Mouse (Mus musculus) hindbrain, postnatal 0 days (tissue): Measurements from ENCODE around the gene Spink4. TPM values are rescaled to one million over a fixed set of nuclear protein-coding genes. Genes with fewer than 3 reads are reported as not detected.

Experiments used
- ATAC-seq: fragments of 200-750 bp; cut with Nextera tagmentation; 2 replicates; pipeline ENCODE4 v1.8.0; 2017; ENCODE audit warnings: mild to moderate bottlenecking, moderate TSS enrichment, moderate library complexity
- DNase-seq: peaks from one replicate; pipeline ENCODE4 v3.0.0-alpha.2; 2015; ENCODE audit warnings: low spot score
- H3K27ac ChIP-seq: fragments of 300-500 bp; sonication (generic); 2 replicates; pipeline ENCODE4 v1.5.1; 2014; ENCODE audit warnings: mild to moderate bottlenecking
- H3K27me3 ChIP-seq: fragments of 300-500 bp; sonication (generic); 2 replicates; pipeline ENCODE4 v1.6.1; 2014; ENCODE audit warnings: low read length, mixed read lengths; ENCODE audit not compliant: insufficient read depth
- H3K36me3 ChIP-seq: fragments of 300-500 bp; sonication (generic); 2 replicates; pipeline ENCODE4 v1.6.1; 2014; ENCODE audit warnings: low read length, mixed read lengths; ENCODE audit not compliant: insufficient read depth
- H3K4me1 ChIP-seq: fragments of 300-500 bp; sonication (generic); 2 replicates; pipeline ENCODE4 v1.6.1; 2014; ENCODE audit warnings: antibody characterized with exemption, low read length, mixed read lengths; ENCODE audit not compliant: insufficient read depth
- H3K4me2 ChIP-seq: fragments of 300-500 bp; sonication (generic); 2 replicates; pipeline ENCODE4 v1.6.1; 2014; ENCODE audit warnings: low read depth, mild to moderate bottlenecking, low read length, moderate library complexity, mixed read lengths
- H3K4me3 ChIP-seq: fragments of 300-500 bp; sonication (generic); 2 replicates; pipeline ENCODE4 v1.5.1; 2014; ENCODE audit warnings: low read length
- H3K9ac ChIP-seq: fragments of 300-500 bp; sonication (generic); replicated peaks from 2 replicates; pipeline ENCODE4 v1.6.1; 2014; ENCODE audit warnings: mild to moderate bottlenecking, low read length, moderate library complexity, mixed read lengths
- H3K9me3 ChIP-seq: fragments of 300-500 bp; sonication (generic); 2 replicates; pipeline ENCODE4 v1.6.1; 2016; ENCODE audit warnings: low read length, mixed read lengths
- CTCF ChIP-seq: IDR thresholded peaks from 2 replicates; pipeline ENCODE4 v1.5.1; 2016; ENCODE audit warnings: antibody characterized with exemption, control low read depth, low read depth
- WGBS: fragments of 180-500 bp; shearing (Covaris S2); extraction: QIAGEN DNeasy Blood & Tissue Kit; methylation state at CpG from one replicate; pipeline ENCODE4 v1.1.7; 2014; 5-methylcytosine and 5-hydroxymethylcytosine counted together
- polyA plus RNA-seq: library from polyadenylated mRNA; unstranded; fragments of >200 nt; fragmentation: Nextera tagmentation; extraction: Ambion mirVana; gene quantifications from 2 replicates; pipeline ENCODE4 v1.2.1, GENCODE M21; 2015
- total RNA-seq: library from RNA; depleted of rRNA; stranded (reverse); fragments of >200 nt; gene quantifications from 2 replicates; pipeline ENCODE4 v1.2.3, GENCODE M21; 2014; rRNA removed

Spink4 gene
- not detected in 2 replicates for total RNA-seq
- not detected in 2 replicates for polyA plus RNA-seq

GRCm38 (mm10) chr4:40919785-40920184 lies at the start of gene Spink4:
Gene Spink4, plus strand, starts transcription at chr4:40920052.
- no peak within 1 kb of the TSS for H3K4me2 ChIP-seq
- no peak for DNase-seq
- H3K36me3 ChIP-seq: no peaks in the 10 kb centered on the region
- no peaks in the 10 kb centered on the region for H3K4me1 ChIP-seq
- H3K27ac ChIP-seq: no peak within 1 kb of the TSS
- H3K9me3 ChIP-seq: no peaks in the 10 kb centered on the region
- H3K4me3 ChIP-seq: no peak within 1 kb of the TSS
- no peaks in the 10 kb centered on the region for H3K27me3 ChIP-seq
- no peak for ATAC-seq
- 59% methylated on average over 3 of the region's 3 CpGs for WGBS
- TF ChIP-seq CTCF: no peak
- H3K9ac ChIP-seq: no peak within 1 kb of the TSS

DNA sequence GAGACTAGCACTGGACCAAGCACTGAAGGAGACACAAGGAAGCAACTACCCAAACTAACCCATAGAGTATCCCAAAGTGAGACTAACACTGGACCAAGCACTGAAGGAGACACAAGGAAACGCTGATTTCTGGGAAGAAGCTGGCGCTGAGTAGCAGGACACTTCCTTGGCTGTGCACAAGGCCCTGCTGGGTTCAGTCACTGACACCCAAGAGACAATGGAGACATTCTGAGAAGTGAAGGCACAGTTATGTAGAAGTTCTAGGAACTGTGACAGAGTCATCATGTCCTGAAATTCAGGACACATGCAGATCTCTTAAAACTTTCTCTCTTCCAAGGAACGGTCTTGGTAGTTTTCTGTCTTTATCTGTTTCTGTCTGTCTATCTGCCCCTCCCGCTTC lies 49.6 kb upstream of the Spink4 start:
- no peak overlapping the region for H3K4me3 ChIP-seq
- no peaks in the 10 kb centered on the region for H3K27me3 ChIP-seq
- H3K9me3 ChIP-seq: no peaks in the 10 kb centered on the region
- DNase-seq (no peak), ATAC-seq (no peak)
- no peak overlapping the region for H3K9ac ChIP-seq
- H3K36me3 ChIP-seq: no peaks in the 10 kb centered on the region
- no peak overlapping the region for H3K4me2 ChIP-seq
- no peak for TF ChIP-seq CTCF
- H3K27ac ChIP-seq: no peak overlapping the region
- WGBS: 91% methylated on average over 4 of the region's 4 CpGs
- H3K4me1 ChIP-seq: peaks cover 15% of the 10 kb centered on the region; the same call in 1 of the 2 replicates

GRCm38 (mm10) chr4:40872129-40872528 lies 47.7 kb upstream of the Spink4 start:
- ATAC-seq (no peak), DNase-seq (no peak)
- Histone ChIP-seq H3K36me3 (no peaks in the 10 kb centered on the region), H3K27ac (no peak overlapping the region), H3K4me1 (peaks cover 20% of the 10 kb centered on the region), H3K4me3 (no peak overlapping the region), H3K27me3 (no peaks in the 10 kb centered on the region), H3K9me3 (no peaks in the 10 kb centered on the region), H3K4me2 (no peak overlapping the region), H3K9ac (no peak overlapping the region)
- 92% methylated on average over 3 of the region's 3 CpGs for WGBS
- TF ChIP-seq CTCF: no peak

- H3K4me3 ChIP-seq: no peak overlapping the region
- no peak for ATAC-seq
- no peaks in the 10 kb centered on the region for H3K27me3 ChIP-seq
- no peaks in the 10 kb centered on the region for H3K36me3 ChIP-seq
- TF ChIP-seq CTCF: no peak
- H3K4me2 ChIP-seq: no peak overlapping the region
- peaks cover 25% of the 10 kb centered on the region for H3K4me1 ChIP-seq
- 60% methylated on average over 2 of the region's 2 CpGs for WGBS
- peak overlapping the region; percentile 48 for H3K27ac ChIP-seq
- no peaks in the 10 kb centered on the region for H3K9me3 ChIP-seq
- no peak overlapping the region for H3K9ac ChIP-seq
- no peak for DNase-seq
Observed at GRCm38 (mm10) chr4:40873320-40873719, 46.5 kb upstream of the Spink4 start.

GRCm38 (mm10) chr4:40874151-40874600 lies 45.7 kb upstream of the Spink4 start:
- 35% methylated on average over 6 of the region's 6 CpGs for WGBS

DNA sequence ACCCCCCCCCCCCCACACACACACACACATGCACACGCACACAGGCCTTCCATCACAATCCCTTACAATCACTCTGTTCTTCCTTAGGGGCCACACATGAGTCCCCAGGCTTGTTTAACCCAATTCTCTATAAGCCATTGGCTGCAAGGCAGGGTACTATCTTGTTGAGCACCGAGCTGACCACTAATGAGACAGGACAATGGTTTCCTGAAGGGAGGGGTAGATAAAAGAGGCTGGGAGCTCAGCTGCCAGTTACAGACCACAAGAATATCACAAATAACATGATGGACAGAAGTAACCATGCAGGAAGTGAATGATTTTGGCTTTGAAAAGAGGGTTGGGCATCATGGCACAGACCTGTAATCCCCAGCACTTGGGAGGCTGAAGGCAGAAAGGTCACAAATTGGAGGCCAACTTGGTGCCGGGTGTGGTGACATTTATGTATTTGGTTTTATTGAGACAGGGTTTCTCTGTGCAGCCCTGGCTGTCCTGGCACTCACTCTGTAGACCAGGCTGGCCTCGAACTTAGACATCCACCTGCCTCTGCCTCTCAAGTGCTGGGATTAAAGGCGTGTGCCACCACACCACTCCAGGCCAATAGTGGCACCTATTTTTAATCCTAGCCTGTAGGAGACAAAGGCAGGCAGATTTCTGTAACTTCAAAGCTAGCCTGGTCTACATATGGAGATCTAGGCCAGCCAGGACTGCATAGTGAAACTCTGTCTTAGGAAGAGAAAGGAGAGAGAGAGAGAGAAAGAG lies 44.9 kb upstream of the Spink4 start:
- Histone ChIP-seq H3K4me1 (peaks cover 23% of the 10 kb centered on the region), H3K4me2 (no peak overlapping the region), H3K36me3 (no peaks in the 10 kb centered on the region), H3K4me3 (no peak overlapping the region), H3K9me3 (no peaks in the 10 kb centered on the region), H3K27me3 (no peaks in the 10 kb centered on the region), H3K27ac (no peak overlapping the region), H3K9ac (no peak overlapping the region)
- no peak for TF ChIP-seq CTCF
- WGBS: 84% methylated on average over 5 of the region's 5 CpGs
- no peak for DNase-seq
- ATAC-seq: no peak

More at GRCm38 (mm10) chr4:40874151-40874600, 45.7 kb upstream of the Spink4 start:
- ATAC-seq (peak; percentile 30; the same call in 1 of the 2 replicates), DNase-seq (peak; percentile 68)
- Histone ChIP-seq H3K4me3 (no peak overlapping the region), H3K9ac (no peak overlapping the region), H3K27ac (peak overlapping the region; percentile 48), H3K36me3 (no peaks in the 10 kb centered on the region), H3K4me2 (no peak overlapping the region), H3K27me3 (no peaks in the 10 kb centered on the region), H3K9me3 (no peaks in the 10 kb centered on the region), H3K4me1 (peaks cover 23% of the 10 kb centered on the region)
- no peak for TF ChIP-seq CTCF

GRCm38 (mm10) chr4:40875842-40876241 lies 44.0 kb upstream of the Spink4 start:
- no peak for DNase-seq
- H3K36me3 ChIP-seq: no peaks in the 10 kb centered on the region
- no peak for ATAC-seq
- no peak overlapping the region for H3K9ac ChIP-seq
- no peak overlapping the region for H3K27ac ChIP-seq
- peaks cover 23% of the 10 kb centered on the region for H3K4me1 ChIP-seq
- 82% methylated on average over 20 of the region's 20 CpGs for WGBS
- no peak for TF ChIP-seq CTCF
- no peaks in the 10 kb centered on the region for H3K27me3 ChIP-seq
- no peaks in the 10 kb centered on the region for H3K9me3 ChIP-seq
- no peak overlapping the region for H3K4me3 ChIP-seq
- H3K4me2 ChIP-seq: no peak overlapping the region
